Mouse (Mus musculus) CH12.LX (cell line): Measurements from ENCODE around the gene Scd4.

ENCODE experiments used
- CTCF ChIP-seq, 2 experiments: IDR thresholded peaks in 1 of 2; conservative IDR thresholded peaks in 1 of 2; 2 replicates each; pipeline ENCODE4 v1.5.1; 2011 to 2012; ENCODE audit warnings: low read depth in 2 of 2, low read length in 2 of 2, improper control_type of control experiment in 1 of 2, inconsistent platforms in 1 of 2, mild to moderate bottlenecking in 1 of 2, moderate library complexity in 1 of 2
- ETS1 ChIP-seq: conservative IDR thresholded peaks from 2 replicates; pipeline ENCODE4 v1.6.1; 2012; ENCODE audit warnings: low read depth, mild to moderate bottlenecking, inconsistent platforms, low read length, improper control_type of control experiment, moderate library complexity
- MXI1 ChIP-seq: IDR thresholded peaks from 2 replicates; pipeline ENCODE4 v1.6.1; 2011; ENCODE audit warnings: mild to moderate bottlenecking, low read depth, low read length, improper control_type of control experiment
- POLR2A ChIP-seq: IDR thresholded peaks from 2 replicates; pipeline ENCODE4 v1.6.1; 2011; ENCODE audit warnings: low read depth, mild to moderate bottlenecking, improper control_type of control experiment, low read length
- TBP ChIP-seq: conservative IDR thresholded peaks from 2 replicates; pipeline ENCODE4 v1.6.1; 2011; ENCODE audit warnings: low read depth, low read length, improper control_type of control experiment
- ZKSCAN1 ChIP-seq: IDR thresholded peaks from 2 replicates; pipeline ENCODE4 v1.6.1; 2012; ENCODE audit warnings: low read depth, inconsistent platforms, low read length, improper control_type of control experiment, borderline replicate concordance

- no peak for TF ChIP-seq POLR2A
- no peak for TF ChIP-seq CTCF (conservative IDR thresholded peaks at IDR 0.05 in 1 of 2, IDR thresholded peaks at IDR 0.05 in 1 of 2; ENCODE audit: low read depth in 2 of 2, low read length in 2 of 2)
- TF ChIP-seq TBP: no peak
- no peak for TF ChIP-seq ETS1
- no peak for TF ChIP-seq ZKSCAN1
- no peak for TF ChIP-seq MXI1
These were observed 29.4 kb upstream of the Scd4 start for GRCm38 (mm10) chr19:44303502-44303901.
